Mouse (Mus musculus): ENCODE results near the gene Fam227a. TPM values are rescaled to one million over a fixed set of nuclear protein-coding genes. Genes with fewer than 3 reads are reported as not detected.

Fam227a gene
- total and polyA plus RNA-seq, 2 experiments from 2014 or later, result 2.8 to 12.1 TPM

- Histone ChIP-seq H3K9me3 (ENCODE audit: low read length) (no peaks in the 10 kb centered on the region), H3K9ac (replicated peaks; ENCODE audit: low read length, poor library complexity, severe bottlenecking) (peak overlapping the region; percentile 85), H3K27me3 (ENCODE audit: insufficient read depth, low read length) (no peaks in the 10 kb centered on the region), H3K4me1 (ENCODE audit: insufficient read depth, low read length) (peaks cover 29% of the 10 kb centered on the region), H3K4me3 (ENCODE audit: low read depth, low read length) (peak overlapping the region; percentile 91), H3K27ac (ENCODE audit: low read depth, low read length) (no peak overlapping the region), H3K4me2 (ENCODE audit: low read depth, low read length, poor library complexity, severe bottlenecking) (peak overlapping the region; percentile 74), H3K36me3 (ENCODE audit: insufficient read depth, low read length) (no peaks in the 10 kb centered on the region)
- DNase-seq (ENCODE audit: low spot score), result no peak
- no peak for TF ChIP-seq CTCF (IDR thresholded peaks at IDR 0.05)
- ATAC-seq (ENCODE audit: low FRiP score), result no peak
- 16% methylated on average over 15 of the region's 15 CpGs for WGBS
Measured at GRCm38 (mm10) chr15:79686046-79686869, 27.5 kb upstream of the Fam227a start.

DNA sequence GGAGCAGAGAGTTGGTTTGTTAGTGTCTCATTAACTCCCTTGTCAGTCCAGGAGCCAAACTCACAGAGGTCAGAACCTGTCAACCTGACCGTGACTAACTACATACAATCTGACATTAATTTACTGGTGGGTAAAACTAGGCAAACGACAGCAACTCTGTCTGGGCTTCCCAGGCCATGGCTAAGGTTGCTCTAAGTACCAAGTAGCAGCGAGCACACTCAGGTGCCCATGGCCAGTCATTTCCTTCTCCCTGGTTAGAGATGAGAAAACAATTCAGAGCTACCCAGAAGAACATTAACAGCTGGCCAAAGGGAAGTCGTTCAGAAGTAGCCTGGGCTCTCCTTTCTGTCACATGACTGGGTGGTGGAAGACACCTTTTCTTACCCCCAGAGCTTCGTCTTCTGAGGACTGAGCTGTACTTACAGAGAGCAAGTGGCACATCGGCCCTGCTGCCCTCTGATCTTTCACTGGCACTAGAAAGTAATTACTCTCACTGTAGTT is 26.4 kb upstream of the Fam227a start:
- WGBS, result 52% methylated on average over 6 of the region's 6 CpGs
- Histone ChIP-seq H3K27me3 (ENCODE audit: insufficient read depth, low read length) (no peaks in the 10 kb centered on the region), H3K27ac (ENCODE audit: low read depth, low read length) (no peak overlapping the region), H3K36me3 (ENCODE audit: insufficient read depth, low read length) (no peaks in the 10 kb centered on the region), H3K4me2 (ENCODE audit: low read depth, low read length, poor library complexity, severe bottlenecking) (peak overlapping the region; percentile 74), H3K9ac (replicated peaks; ENCODE audit: low read length, poor library complexity, severe bottlenecking) (peak overlapping the region; percentile 48; the same call in 1 of the 2 replicates), H3K4me3 (ENCODE audit: low read depth, low read length) (peak overlapping the region; percentile 91), H3K9me3 (ENCODE audit: low read length) (no peaks in the 10 kb centered on the region), H3K4me1 (ENCODE audit: insufficient read depth, low read length) (peaks cover 29% of the 10 kb centered on the region)
- DNase-seq (ENCODE audit: low spot score) (no peak), ATAC-seq (ENCODE audit: low FRiP score) (no peak)
- TF ChIP-seq CTCF (IDR thresholded peaks at IDR 0.05), result no peak

DNA sequence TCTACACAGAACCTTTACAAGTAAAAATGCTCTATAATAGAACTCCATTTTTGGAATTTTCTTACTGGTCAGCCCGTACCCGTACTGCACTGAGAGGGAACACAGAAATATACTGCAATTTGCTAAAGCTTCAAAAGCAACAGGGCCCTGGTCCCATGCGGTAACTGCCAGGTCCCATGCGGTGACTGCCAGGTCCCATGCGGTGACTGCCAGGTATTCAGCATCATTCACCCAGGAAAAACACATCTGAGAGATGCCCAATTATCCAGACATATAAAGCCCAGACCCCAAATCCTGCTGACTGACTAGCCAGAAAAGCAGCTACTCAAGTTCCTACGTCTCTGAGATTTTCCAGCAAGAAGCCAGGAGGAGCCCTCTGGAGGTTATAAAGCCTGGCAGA is 25.9 kb upstream of the Fam227a start:
- Histone ChIP-seq H3K27ac (ENCODE audit: low read depth, low read length) (no peak overlapping the region), H3K9me3 (ENCODE audit: low read length) (no peaks in the 10 kb centered on the region), H3K4me2 (ENCODE audit: low read depth, low read length, poor library complexity, severe bottlenecking) (peak overlapping the region; percentile 74), H3K27me3 (ENCODE audit: insufficient read depth, low read length) (no peaks in the 10 kb centered on the region), H3K36me3 (ENCODE audit: insufficient read depth, low read length) (no peaks in the 10 kb centered on the region), H3K4me3 (ENCODE audit: low read depth, low read length) (peak overlapping the region; percentile 91), H3K9ac (replicated peaks; ENCODE audit: low read length, poor library complexity, severe bottlenecking) (peak overlapping the region; percentile 48; the same call in 1 of the 2 replicates), H3K4me1 (ENCODE audit: insufficient read depth, low read length) (peaks cover 29% of the 10 kb centered on the region)
- 76% methylated on average over 6 of the region's 6 CpGs for WGBS
- TF ChIP-seq CTCF (IDR thresholded peaks at IDR 0.05), result no peak
- no peak for DNase-seq (ENCODE audit: low spot score)
- no peak for ATAC-seq (ENCODE audit: low FRiP score)

DNA sequence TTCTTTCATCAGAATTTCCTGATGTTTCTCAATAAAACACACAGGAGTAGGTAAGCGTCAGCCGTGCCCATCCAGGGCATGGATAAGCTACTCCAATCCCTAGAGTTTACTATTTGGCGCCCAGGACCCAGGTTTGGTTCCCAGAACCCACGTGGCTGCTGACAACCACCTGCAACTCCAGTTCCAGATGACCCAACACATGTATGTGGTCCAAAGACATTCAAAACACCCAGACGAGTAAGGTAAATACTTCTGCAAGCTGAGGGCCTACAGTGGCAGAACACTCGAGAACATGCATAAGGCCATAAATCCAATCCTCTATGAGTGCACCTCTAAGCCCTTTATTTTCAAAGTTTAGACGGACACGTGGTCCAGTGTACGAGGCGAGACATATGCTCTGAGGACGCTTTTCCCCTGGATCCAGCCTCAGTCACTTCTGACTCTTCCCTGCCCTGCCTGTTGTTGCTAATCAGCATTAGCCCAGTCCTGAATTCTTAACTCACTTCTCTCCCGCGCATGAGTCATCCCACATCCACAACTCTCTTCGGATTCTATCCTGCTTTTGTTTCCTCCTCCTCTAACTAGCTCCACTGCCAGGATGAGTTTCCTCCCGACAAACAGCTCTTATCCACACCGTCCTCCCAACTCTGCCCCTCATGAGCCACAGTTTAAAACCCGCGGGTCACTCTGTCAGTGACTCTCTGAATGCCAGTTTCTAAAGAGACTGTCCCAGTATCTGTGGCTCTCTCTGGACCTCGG is 25.1 kb upstream of the Fam227a start:
- TF ChIP-seq CTCF (IDR thresholded peaks at IDR 0.05), result no peak
- peak overlapping the region; percentile 74 for H3K4me2 ChIP-seq (ENCODE audit: low read depth, low read length, poor library complexity, severe bottlenecking)
- 72% methylated on average over 19 of the region's 19 CpGs for WGBS
- peak overlapping the region; percentile 36; the same call in 1 of the 2 replicates for H3K9ac ChIP-seq (replicated peaks; ENCODE audit: low read length, poor library complexity, severe bottlenecking)
- H3K27me3 ChIP-seq (ENCODE audit: insufficient read depth, low read length), result no peaks in the 10 kb centered on the region
- H3K4me3 ChIP-seq (ENCODE audit: low read depth, low read length), result peak overlapping the region; percentile 91
- H3K27ac ChIP-seq (ENCODE audit: low read depth, low read length), result no peak overlapping the region
- H3K9me3 ChIP-seq (ENCODE audit: low read length), result no peaks in the 10 kb centered on the region
- ATAC-seq (ENCODE audit: low FRiP score) (no peak), DNase-seq (ENCODE audit: low spot score) (no peak)
- peaks cover 29% of the 10 kb centered on the region for H3K4me1 ChIP-seq (ENCODE audit: insufficient read depth, low read length)
- H3K36me3 ChIP-seq (ENCODE audit: insufficient read depth, low read length), result no peaks in the 10 kb centered on the region

DNA sequence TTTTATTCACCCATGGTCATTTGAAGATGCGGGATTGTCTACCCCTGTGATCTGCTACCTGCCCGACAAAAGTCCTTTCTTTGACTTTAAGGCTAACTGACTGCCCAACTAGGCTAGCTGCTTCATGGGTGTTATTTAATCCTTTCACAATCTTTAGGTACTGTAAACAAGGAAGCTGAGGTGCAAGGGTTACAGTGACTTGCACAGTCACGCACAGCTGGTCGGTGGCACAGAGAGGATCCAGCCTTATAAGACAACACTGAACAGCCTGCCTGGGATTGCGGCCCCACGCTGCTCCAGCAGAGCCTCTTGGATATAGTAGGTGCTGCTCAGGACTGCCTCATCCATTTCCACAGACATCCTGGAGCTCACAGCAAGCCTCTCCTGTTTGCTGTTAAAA is 24.4 kb upstream of the Fam227a start:
- TF ChIP-seq CTCF (IDR thresholded peaks at IDR 0.05), result no peak
- Histone ChIP-seq H3K4me3 (ENCODE audit: low read depth, low read length) (no peak overlapping the region), H3K9me3 (ENCODE audit: low read length) (no peaks in the 10 kb centered on the region), H3K27me3 (ENCODE audit: insufficient read depth, low read length) (no peaks in the 10 kb centered on the region), H3K9ac (replicated peaks; ENCODE audit: low read length, poor library complexity, severe bottlenecking) (no peak overlapping the region), H3K4me2 (ENCODE audit: low read depth, low read length, poor library complexity, severe bottlenecking) (no peak overlapping the region), H3K36me3 (ENCODE audit: insufficient read depth, low read length) (no peaks in the 10 kb centered on the region), H3K4me1 (ENCODE audit: insufficient read depth, low read length) (peaks cover 29% of the 10 kb centered on the region), H3K27ac (ENCODE audit: low read depth, low read length) (no peak overlapping the region)
- 88% methylated on average over 6 of the region's 6 CpGs for WGBS
- DNase-seq (ENCODE audit: low spot score) (no peak), ATAC-seq (ENCODE audit: low FRiP score) (no peak)
